Mouse (Mus musculus) gastrocnemius, postnatal 36 days (tissue): Measurements from ENCODE around the gene Serinc3. TPM values are rescaled to one million over a fixed set of nuclear protein-coding genes. Genes with fewer than 3 reads are reported as not detected.

Source experiments
- DNase-seq, 2 experiments: peaks; one replicate each; pipeline ENCODE4 v3.0.0; 2022
- intact Hi-C: fragments of 180-260 bp; cut with DNase I; formaldehyde crosslinking; loops from one replicate; pipeline ENCODE4 v1.15.1; 2025
- total RNA-seq, 2 experiments: library from RNA; stranded (reverse); gene quantifications; 2 replicates each; pipeline ENCODE4 v1.2.3; 2021

The Serinc3 gene
- total RNA-seq, 2 experiments from 2014 or later, result 101 to 136 TPM

DNA sequence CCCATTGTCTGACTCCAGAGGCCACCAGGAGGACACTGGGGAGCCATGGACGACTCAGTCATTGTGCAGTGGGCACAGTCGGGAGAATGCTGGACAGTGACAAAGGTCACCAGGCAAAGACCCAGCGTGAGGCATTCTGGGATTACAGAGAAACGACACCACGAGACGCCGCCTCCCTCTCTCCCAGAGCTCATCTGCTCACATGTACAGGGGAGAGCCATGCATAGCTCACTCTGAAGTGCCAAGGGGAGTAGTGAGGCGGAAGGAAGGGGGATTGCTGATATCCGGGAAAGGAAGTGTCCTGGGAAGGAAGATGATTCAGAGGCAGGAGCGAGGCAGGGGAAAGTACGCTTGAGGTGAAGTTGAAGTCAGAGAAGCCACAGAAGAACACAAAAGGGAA lies 69.7 kb downstream of the Serinc3 start:
- intact Hi-C loops, result no loop called here
- no peak for DNase-seq

DNA sequence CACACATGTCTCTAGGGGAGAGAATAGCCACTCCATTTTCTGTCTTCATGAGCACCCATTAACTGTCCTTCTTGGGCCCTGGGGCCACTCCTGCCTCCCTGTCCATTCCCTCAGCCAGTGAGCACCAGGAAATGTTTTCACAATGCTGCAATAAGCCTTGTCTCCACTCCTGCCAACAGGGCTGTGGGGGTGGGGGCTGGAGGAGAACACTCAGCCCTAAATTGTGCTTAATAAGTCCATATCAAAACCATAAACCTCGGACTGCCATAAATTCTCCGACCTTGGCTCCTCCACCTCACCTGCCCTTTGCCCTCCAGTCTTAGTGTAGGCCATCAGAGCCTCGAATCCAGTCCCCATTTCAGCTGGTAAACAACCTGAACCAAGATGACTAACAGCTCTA lies 70.6 kb downstream of the Serinc3 start:
- DNase-seq, result no peak
- intact Hi-C loops, result no loop called here

Other genes with a start within 250 kb of the Serinc3 start
- 100 to 1,000 TPM; 427 to 468 TPM for gene Jph2, start 247.1 kb downstream of the Serinc3 start, total RNA-seq
- 10 to 100 TPM; 31.3 to 32.4 TPM for gene Oser1, start 220.4 kb downstream of the Serinc3 start, total RNA-seq
- not detected for gene Gdap1l1, start 206.7 kb downstream of the Serinc3 start, total RNA-seq
- 10 to 100 TPM; 70.2 to 84.3 TPM for gene Fitm2, start 172.5 kb downstream of the Serinc3 start, total RNA-seq
- not detected for gene R3hdml, start 152.8 kb downstream of the Serinc3 start, total RNA-seq
- gene Hnf4a, start 138.3 kb downstream of the Serinc3 start, total RNA-seq, result not detected
- gene Ttpal, start 42.8 kb downstream of the Serinc3 start, total RNA-seq, result 1 to 10 TPM; 4.3 to 4.8 TPM
- gene Pkig, start 13.3 kb upstream of the Serinc3 start, total RNA-seq, result 10 to 100 TPM; 80.1 to 98.9 TPM
- gene Ada, start 105.1 kb upstream of the Serinc3 start, total RNA-seq, result under 1 TPM; 0.25 to 0.79 TPM
- under 1 TPM; 0.74 to 0.91 TPM for gene Ccn5, start 175.7 kb upstream of the Serinc3 start, total RNA-seq
- not detected for gene Kcnk15, start 208.5 kb upstream of the Serinc3 start, total RNA-seq